Mouse (Mus musculus): Measurements from ENCODE around the gene Ubr7.

GRCm38 (mm10) chr12:102722451-102722850, 35.3 kb upstream of the Ubr7 start:
- TF ChIP-seq CTCF (conservative IDR thresholded peaks at IDR 0.05; ENCODE audit: low read length): no peak
- no peak for TF ChIP-seq NANOG (IDR thresholded peaks at IDR 0.05; ENCODE audit: borderline replicate concordance, low read length)
